Mouse (Mus musculus): ENCODE data around the gene Gm17027. TPM values are rescaled to one million over a fixed set of nuclear protein-coding genes. Genes with fewer than 3 reads are reported as not detected.

The Gm17027 gene
- not detected for polyA plus RNA-seq (2014; fragmentation: Illumina TruSeq; extraction: RNeasy Lipid Tissue Mini Kit (QIAGEN cat#74804); ENCODE audit: low read depth, low replicate concordance)

DNA sequence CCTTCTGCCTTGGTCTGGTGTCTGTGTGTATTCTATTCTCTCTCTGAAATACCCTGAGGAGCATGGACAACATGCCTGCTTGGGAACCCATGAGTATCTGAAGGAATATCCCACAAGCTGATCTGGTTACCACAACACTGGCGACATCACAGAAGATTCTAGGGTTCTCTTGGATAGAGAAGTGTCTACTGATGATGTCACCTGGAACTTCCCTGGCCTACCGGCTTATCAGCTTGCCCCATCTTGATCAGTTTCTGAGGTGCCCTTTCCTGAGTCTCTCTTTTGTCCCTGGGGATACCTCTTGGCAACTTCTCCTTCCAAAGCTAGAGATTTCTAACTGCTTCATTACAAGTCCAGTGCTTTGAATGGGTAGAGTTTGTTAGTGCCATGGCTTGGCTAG, at the start of gene Gm17027:
TSS of gene Gm17027 (minus strand) at position 101 of the 400 bp plus-strand sequence.

DNA sequence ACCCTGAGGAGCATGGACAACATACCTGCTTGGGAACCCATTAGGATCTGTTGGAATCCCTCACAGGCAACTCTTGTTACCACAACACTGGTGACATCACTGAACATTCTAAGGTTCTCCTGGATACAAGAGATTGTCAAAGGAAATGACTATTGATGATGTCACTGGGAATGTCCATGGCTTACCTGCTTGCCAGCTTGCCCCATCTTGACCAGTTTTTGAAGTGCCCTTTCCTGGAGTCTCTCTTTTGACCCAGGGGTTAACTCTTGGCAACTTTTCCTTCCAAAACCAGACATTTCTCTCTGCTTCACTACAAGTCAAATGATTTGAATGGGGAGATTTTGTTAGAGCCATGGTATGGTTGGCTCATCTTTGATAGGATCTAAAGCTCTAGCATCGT, 28.3 kb upstream of the Gm17027 start, which contains the start of gene Gm3573:
TSS of gene Gm3573 (minus strand) at position 101 of the 400 bp plus-strand sequence.

DNA sequence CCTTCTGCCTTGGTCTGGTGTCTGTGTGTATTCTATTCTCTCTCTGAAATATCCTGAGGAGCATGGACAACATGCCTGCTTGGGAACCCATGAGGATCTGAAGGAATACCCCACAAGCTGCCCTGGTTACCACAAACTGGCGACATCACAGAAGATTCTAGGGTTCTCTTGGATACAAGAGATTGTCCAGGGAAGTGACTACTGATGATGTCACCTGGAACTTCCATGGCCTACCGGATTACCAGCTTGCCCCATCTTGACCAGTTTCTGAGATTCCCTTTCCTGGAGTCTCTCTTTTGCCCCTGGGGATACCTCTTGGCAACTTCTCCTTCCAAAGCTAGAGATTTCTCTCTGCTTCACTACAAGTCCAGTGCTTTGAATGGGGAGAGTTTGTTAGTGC, 45.2 kb downstream of the Gm17027 start, which contains the start of gene Gm7951:
TSS of gene Gm7951 (minus strand) at position 101 of the 400 bp plus-strand sequence.

Other genes starting within 250 kb of the Gm17027 start
- not detected for gene 1700049E17Rik1, start 237.7 kb downstream of the Gm17027 start, polyA plus RNA-seq (2014; fragmentation: Illumina TruSeq; extraction: RNeasy Lipid Tissue Mini Kit (QIAGEN cat#74804); ENCODE audit: low read depth, low replicate concordance)
- not detected for gene 1700024B05Rik, start 218.6 kb downstream of the Gm17027 start, polyA plus RNA-seq (2014; fragmentation: Illumina TruSeq; extraction: RNeasy Lipid Tissue Mini Kit (QIAGEN cat#74804); ENCODE audit: low read depth, low replicate concordance)
- not detected for gene Gm6401, start 194.7 kb downstream of the Gm17027 start, polyA plus RNA-seq (2014; fragmentation: Illumina TruSeq; extraction: RNeasy Lipid Tissue Mini Kit (QIAGEN cat#74804); ENCODE audit: low read depth, low replicate concordance)
- not detected for gene Gm3543, start 179.3 kb downstream of the Gm17027 start, polyA plus RNA-seq (2014; fragmentation: Illumina TruSeq; extraction: RNeasy Lipid Tissue Mini Kit (QIAGEN cat#74804); ENCODE audit: low read depth, low replicate concordance)
- gene Gm7951, start 45.3 kb downstream of the Gm17027 start, polyA plus RNA-seq (2014; fragmentation: Illumina TruSeq; extraction: RNeasy Lipid Tissue Mini Kit (QIAGEN cat#74804); ENCODE audit: low read depth, low replicate concordance): not detected
- not detected for gene Gm3573, start 28.2 kb upstream of the Gm17027 start, polyA plus RNA-seq (2014; fragmentation: Illumina TruSeq; extraction: RNeasy Lipid Tissue Mini Kit (QIAGEN cat#74804); ENCODE audit: low read depth, low replicate concordance)
- gene Gm17026, start 97.4 kb upstream of the Gm17027 start, polyA plus RNA-seq (2014; fragmentation: Illumina TruSeq; extraction: RNeasy Lipid Tissue Mini Kit (QIAGEN cat#74804); ENCODE audit: low read depth, low replicate concordance): not detected
- gene Gm9611, start 134.7 kb upstream of the Gm17027 start, polyA plus RNA-seq (2014; fragmentation: Illumina TruSeq; extraction: RNeasy Lipid Tissue Mini Kit (QIAGEN cat#74804); ENCODE audit: low read depth, low replicate concordance): not detected
- not detected for gene Gm7995, start 147.6 kb upstream of the Gm17027 start, polyA plus RNA-seq (2014; fragmentation: Illumina TruSeq; extraction: RNeasy Lipid Tissue Mini Kit (QIAGEN cat#74804); ENCODE audit: low read depth, low replicate concordance)

All from adrenal gland, adult 10 weeks (tissue).